Mouse (Mus musculus) stomach, postnatal 0 days (tissue): Measurements from ENCODE around the gene Lingo2. TPM values are rescaled to one million over a fixed set of nuclear protein-coding genes. Genes with fewer than 3 reads are reported as not detected.
"Not testable (repeated sequence)": the region's sequence is repeated elsewhere in the genome, so short reads cannot be mapped to it uniquely, and the experiment has no call there.

Experiments used
- ATAC-seq: fragments of 200-750 bp; cut with Nextera tagmentation; 2 replicates; pipeline ENCODE4 v1.8.0; 2017; ENCODE audit not compliant: low FRiP score, low TSS enrichment
- DNase-seq: peaks from one replicate; pipeline ENCODE4 v3.0.0-alpha.2; 2016; ENCODE audit warnings: low spot score
- H3K27ac ChIP-seq: fragments of 300-500 bp; sonication (generic); replicated peaks from 2 replicates; pipeline ENCODE4 v1.5.1; 2014; ENCODE audit warnings: mild to moderate bottlenecking, control low read depth
- H3K27me3 ChIP-seq: fragments of 300-500 bp; sonication (generic); 2 replicates; pipeline ENCODE4 v1.6.1; 2014; ENCODE audit warnings: low read length; ENCODE audit not compliant: control insufficient read depth, insufficient read depth
- H3K36me3 ChIP-seq: fragments of 300-500 bp; sonication (generic); 2 replicates; pipeline ENCODE4 v1.6.1; 2014; ENCODE audit warnings: low read length, mixed read lengths; ENCODE audit not compliant: control insufficient read depth, insufficient read depth
- H3K4me1 ChIP-seq: fragments of 300-500 bp; sonication (generic); replicated peaks from 2 replicates; pipeline ENCODE4 v1.6.1; 2014; ENCODE audit warnings: antibody characterized with exemption; ENCODE audit not compliant: control insufficient read depth, insufficient read depth
- H3K4me2 ChIP-seq: fragments of 300-500 bp; sonication (generic); replicated peaks from 2 replicates; pipeline ENCODE4 v1.6.1; 2014; ENCODE audit warnings: low read depth, mild to moderate bottlenecking, control low read depth, moderate library complexity
- H3K4me3 ChIP-seq: fragments of 300-500 bp; sonication (generic); 2 replicates; pipeline ENCODE4 v1.5.1; 2014; ENCODE audit warnings: low read depth, low read length, control low read depth
- H3K9ac ChIP-seq: fragments of 300-500 bp; sonication (generic); 2 replicates; pipeline ENCODE4 v1.6.1; 2014; ENCODE audit warnings: mild to moderate bottlenecking, low read length, control low read depth, mixed read lengths
- H3K9me3 ChIP-seq: fragments of 300-500 bp; sonication (generic); 2 replicates; pipeline ENCODE4 v1.6.1; 2016; ENCODE audit warnings: low read length; ENCODE audit not compliant: control insufficient read depth
- CTCF ChIP-seq: IDR thresholded peaks from 2 replicates; pipeline ENCODE4 v1.5.1; 2016; ENCODE audit warnings: antibody characterized with exemption, low read depth, mild to moderate bottlenecking, moderate library complexity
- EP300 ChIP-seq: optimal IDR thresholded peaks from 2 replicates; pipeline ENCODE3; 2016; ENCODE audit warnings: antibody characterized with exemption
- WGBS: fragments of 180-500 bp; shearing (Covaris S2); extraction: QIAGEN DNeasy Blood & Tissue Kit; methylation state at CpG from one replicate; pipeline ENCODE4 v1.1.7; 2014; 5-methylcytosine and 5-hydroxymethylcytosine counted together
- polyA plus RNA-seq: library from polyadenylated mRNA; unstranded; fragments of >200 nt; fragmentation: Nextera tagmentation; extraction: Ambion mirVana; gene quantifications from 2 replicates; pipeline ENCODE4 v1.2.1, GENCODE M21; 2015

The Lingo2 gene
- polyA plus RNA-seq, 1 experiment from 2014 or later, result 0.50 TPM

- TF ChIP-seq EP300 (no peak), CTCF (no peak)
Measured at GRCm38 (mm10) chr4:36131341-36131740, 820.2 kb downstream of the Lingo2 start.

GRCm38 (mm10) chr4:36095482-36095881 is 856.1 kb downstream of the Lingo2 start:
- Histone ChIP-seq H3K9me3 (no peaks in the 10 kb centered on the region), H3K27me3 (no peaks in the 10 kb centered on the region), H3K4me3 (no peak overlapping the region), H3K27ac (no peak overlapping the region), H3K4me1 (no peaks in the 10 kb centered on the region), H3K4me2 (no peak overlapping the region), H3K36me3 (no peaks in the 10 kb centered on the region), H3K9ac (no peak overlapping the region)
- TF ChIP-seq EP300 (no peak), CTCF (no peak)
- WGBS, result 75% methylated on average over 4 of the region's 4 CpGs
- ATAC-seq (no peak), DNase-seq (no peak)

More at GRCm38 (mm10) chr4:36131341-36131740, 820.2 kb downstream of the Lingo2 start:
- no peaks in the 10 kb centered on the region for H3K4me1 ChIP-seq
- no peak overlapping the region for H3K27ac ChIP-seq
- no peaks in the 10 kb centered on the region for H3K36me3 ChIP-seq
- H3K9me3 ChIP-seq, result no peaks in the 10 kb centered on the region
- no peak overlapping the region for H3K9ac ChIP-seq
- ATAC-seq (no peak), DNase-seq (no peak)
- H3K27me3 ChIP-seq, result no peaks in the 10 kb centered on the region
- no peak overlapping the region for H3K4me2 ChIP-seq
- H3K4me3 ChIP-seq, result no peak overlapping the region

- no peak overlapping the region for H3K4me3 ChIP-seq
- no peak for DNase-seq
- no peak overlapping the region for H3K27ac ChIP-seq
- no peak for TF ChIP-seq EP300
- no peak for TF ChIP-seq CTCF
- H3K4me2 ChIP-seq, result no peak overlapping the region
- no peak for ATAC-seq
- WGBS, result 64% methylated on average over 3 of the region's 3 CpGs
- H3K27me3 ChIP-seq, result no peaks in the 10 kb centered on the region
- no peaks in the 10 kb centered on the region for H3K4me1 ChIP-seq
- no peaks in the 10 kb centered on the region for H3K9me3 ChIP-seq
- no peak overlapping the region for H3K9ac ChIP-seq
- no peaks in the 10 kb centered on the region for H3K36me3 ChIP-seq
Measured at GRCm38 (mm10) chr4:36081095-36081852, 870.3 kb downstream of the Lingo2 start.

GRCm38 (mm10) chr4:36078910-36079525 is 872.5 kb downstream of the Lingo2 start:
- Histone ChIP-seq H3K36me3 (no peaks in the 10 kb centered on the region), H3K27ac (no peak overlapping the region), H3K4me3 (no peak overlapping the region), H3K4me1 (no peaks in the 10 kb centered on the region), H3K4me2 (no peak overlapping the region), H3K27me3 (no peaks in the 10 kb centered on the region), H3K9me3 (no peaks in the 10 kb centered on the region), H3K9ac (no peak overlapping the region)
- no peak for DNase-seq
- WGBS, result 78% methylated on average over 6 of the region's 6 CpGs
- ATAC-seq, result no peak
- TF ChIP-seq EP300 (no peak), CTCF (no peak)

GRCm38 (mm10) chr4:36064701-36065100 is 886.8 kb downstream of the Lingo2 start:
- not testable (repeated sequence) for DNase-seq, H3K27me3 ChIP-seq, H3K4me1 ChIP-seq, H3K36me3 ChIP-seq, ATAC-seq, H3K27ac ChIP-seq, H3K4me2 ChIP-seq, H3K9me3 ChIP-seq, H3K4me3 ChIP-seq, H3K9ac ChIP-seq
- WGBS, result 89% methylated on average over 1 of the region's 1 CpGs

- Histone ChIP-seq H3K9me3 (no peaks in the 10 kb centered on the region), H3K4me1 (no peaks in the 10 kb centered on the region), H3K36me3 (no peaks in the 10 kb centered on the region), H3K9ac (no peak overlapping the region), H3K27me3 (no peaks in the 10 kb centered on the region), H3K4me2 (no peak overlapping the region), H3K27ac (no peak overlapping the region), H3K4me3 (no peak overlapping the region)
- 31% methylated on average over 6 of the region's 6 CpGs for WGBS
- DNase-seq, result no peak
- no peak for TF ChIP-seq CTCF
- TF ChIP-seq EP300, result no peak
- no peak for ATAC-seq
Measured at GRCm38 (mm10) chr4:36052791-36053376, 898.7 kb downstream of the Lingo2 start.
